Mouse (Mus musculus): ENCODE measurements at regions not wholly inside any gene's neighbourhood (a gene's known extent, or its start where the extent isn't known, plus 50 kb on each side); places are given as distances from the start of the nearest gene placed in this dataset.

GRCm38 (mm10) chr2:178555692-178556340 lies 125.5 kb downstream of the Cdh26 start:
- H3K27ac ChIP-seq (ENCODE audit: control insufficient read depth, insufficient read depth, low read depth, low read length) = no peak overlapping the region
- TF ChIP-seq CTCF (IDR thresholded peaks at IDR 0.05; ENCODE audit: control insufficient read depth, insufficient read depth, insufficient replicate concordance, low read depth, low read length) (no peak), POLR2A (IDR thresholded peaks at IDR 0.05; ENCODE audit: control insufficient read depth, low read depth, low read length) (no peak)
- no peaks in the 10 kb centered on the region for H3K27me3 ChIP-seq (ENCODE audit: control insufficient read depth, insufficient read depth, low read length)
- no peak overlapping the region for H3K4me3 ChIP-seq (ENCODE audit: control insufficient read depth, low read depth, low read length)
- no peaks in the 10 kb centered on the region for H3K36me3 ChIP-seq (ENCODE audit: control insufficient read depth, insufficient read depth, low read length)
- H3K4me1 ChIP-seq (ENCODE audit: control insufficient read depth, insufficient read depth, low read length) = no peaks in the 10 kb centered on the region

GRCm38 (mm10) chr2:178557934-178558333 lies 127.6 kb downstream of the Cdh26 start:
- TF ChIP-seq CTCF (IDR thresholded peaks at IDR 0.05; ENCODE audit: control insufficient read depth, insufficient read depth, insufficient replicate concordance, low read depth, low read length) = no peak
- TF ChIP-seq POLR2A (IDR thresholded peaks at IDR 0.05; ENCODE audit: control insufficient read depth, low read depth, low read length) = no peak
- no peaks in the 10 kb centered on the region for H3K36me3 ChIP-seq (ENCODE audit: control insufficient read depth, insufficient read depth, low read length)
- H3K4me3 ChIP-seq (ENCODE audit: control insufficient read depth, low read depth, low read length) = no peak overlapping the region
- H3K4me1 ChIP-seq (ENCODE audit: control insufficient read depth, insufficient read depth, low read length) = no peaks in the 10 kb centered on the region
- H3K27me3 ChIP-seq (ENCODE audit: control insufficient read depth, insufficient read depth, low read length) = no peaks in the 10 kb centered on the region
- H3K27ac ChIP-seq (ENCODE audit: control insufficient read depth, insufficient read depth, low read depth, low read length) = no peak overlapping the region

- Histone ChIP-seq H3K27me3 (ENCODE audit: control insufficient read depth, insufficient read depth, low read length) (no peaks in the 10 kb centered on the region), H3K4me3 (ENCODE audit: control insufficient read depth, low read depth, low read length) (no peak overlapping the region), H3K4me1 (ENCODE audit: control insufficient read depth, insufficient read depth, low read length) (no peaks in the 10 kb centered on the region), H3K27ac (ENCODE audit: control insufficient read depth, insufficient read depth, low read depth, low read length) (no peak overlapping the region), H3K36me3 (ENCODE audit: control insufficient read depth, insufficient read depth, low read length) (no peaks in the 10 kb centered on the region)
- TF ChIP-seq POLR2A (IDR thresholded peaks at IDR 0.05; ENCODE audit: control insufficient read depth, low read depth, low read length) = no peak
- TF ChIP-seq CTCF (IDR thresholded peaks at IDR 0.05; ENCODE audit: control insufficient read depth, insufficient read depth, insufficient replicate concordance, low read depth, low read length) = no peak
Measured at GRCm38 (mm10) chr2:178563287-178563686, 133.0 kb downstream of the Cdh26 start.

- TF ChIP-seq POLR2A (IDR thresholded peaks at IDR 0.05; ENCODE audit: control insufficient read depth, low read depth, low read length) (no peak), CTCF (IDR thresholded peaks at IDR 0.05; ENCODE audit: control insufficient read depth, insufficient read depth, insufficient replicate concordance, low read depth, low read length) (no peak)
- no peak overlapping the region for H3K27ac ChIP-seq (ENCODE audit: control insufficient read depth, insufficient read depth, low read depth, low read length)
- no peaks in the 10 kb centered on the region for H3K27me3 ChIP-seq (ENCODE audit: control insufficient read depth, insufficient read depth, low read length)
- no peak overlapping the region for H3K4me3 ChIP-seq (ENCODE audit: control insufficient read depth, low read depth, low read length)
- H3K36me3 ChIP-seq (ENCODE audit: control insufficient read depth, insufficient read depth, low read length) = no peaks in the 10 kb centered on the region
- H3K4me1 ChIP-seq (ENCODE audit: control insufficient read depth, insufficient read depth, low read length) = no peaks in the 10 kb centered on the region
Measured at GRCm38 (mm10) chr2:178565368-178565818, 135.1 kb downstream of the Cdh26 start.

- no peaks in the 10 kb centered on the region for H3K36me3 ChIP-seq (ENCODE audit: control insufficient read depth, insufficient read depth, low read length)
- no peaks in the 10 kb centered on the region for H3K4me1 ChIP-seq (ENCODE audit: control insufficient read depth, insufficient read depth, low read length)
- no peak overlapping the region for H3K27ac ChIP-seq (ENCODE audit: control insufficient read depth, insufficient read depth, low read depth, low read length)
- H3K4me3 ChIP-seq (ENCODE audit: control insufficient read depth, low read depth, low read length) = no peak overlapping the region
- no peak for TF ChIP-seq CTCF (IDR thresholded peaks at IDR 0.05; ENCODE audit: control insufficient read depth, insufficient read depth, insufficient replicate concordance, low read depth, low read length)
- TF ChIP-seq POLR2A (IDR thresholded peaks at IDR 0.05; ENCODE audit: control insufficient read depth, low read depth, low read length) = no peak
- no peaks in the 10 kb centered on the region for H3K27me3 ChIP-seq (ENCODE audit: control insufficient read depth, insufficient read depth, low read length)
Measured at GRCm38 (mm10) chr2:178567493-178567892, 137.2 kb downstream of the Cdh26 start.

GRCm38 (mm10) chr2:178572301-178572700 lies 142.0 kb downstream of the Cdh26 start:
- no peak overlapping the region for H3K4me3 ChIP-seq (ENCODE audit: control insufficient read depth, low read depth, low read length)
- no peak overlapping the region for H3K27ac ChIP-seq (ENCODE audit: control insufficient read depth, insufficient read depth, low read depth, low read length)
- no peaks in the 10 kb centered on the region for H3K36me3 ChIP-seq (ENCODE audit: control insufficient read depth, insufficient read depth, low read length)
- H3K4me1 ChIP-seq (ENCODE audit: control insufficient read depth, insufficient read depth, low read length) = no peaks in the 10 kb centered on the region
- TF ChIP-seq CTCF (IDR thresholded peaks at IDR 0.05; ENCODE audit: control insufficient read depth, insufficient read depth, insufficient replicate concordance, low read depth, low read length) = no peak
- TF ChIP-seq POLR2A (IDR thresholded peaks at IDR 0.05; ENCODE audit: control insufficient read depth, low read depth, low read length) = no peak
- H3K27me3 ChIP-seq (ENCODE audit: control insufficient read depth, insufficient read depth, low read length) = no peaks in the 10 kb centered on the region

GRCm38 (mm10) chr2:178574859-178575258 lies 144.5 kb downstream of the Cdh26 start:
- no peak overlapping the region for H3K4me3 ChIP-seq (ENCODE audit: control insufficient read depth, low read depth, low read length)
- no peaks in the 10 kb centered on the region for H3K27me3 ChIP-seq (ENCODE audit: control insufficient read depth, insufficient read depth, low read length)
- H3K27ac ChIP-seq (ENCODE audit: control insufficient read depth, insufficient read depth, low read depth, low read length) = no peak overlapping the region
- TF ChIP-seq CTCF (IDR thresholded peaks at IDR 0.05; ENCODE audit: control insufficient read depth, insufficient read depth, insufficient replicate concordance, low read depth, low read length) = no peak
- TF ChIP-seq POLR2A (IDR thresholded peaks at IDR 0.05; ENCODE audit: control insufficient read depth, low read depth, low read length) = no peak
- no peaks in the 10 kb centered on the region for H3K4me1 ChIP-seq (ENCODE audit: control insufficient read depth, insufficient read depth, low read length)
- no peaks in the 10 kb centered on the region for H3K36me3 ChIP-seq (ENCODE audit: control insufficient read depth, insufficient read depth, low read length)
